Mouse (Mus musculus) liver, embryonic 11.5 days (tissue): ENCODE measurements around the gene Usf3. TPM values are rescaled to one million over a fixed set of nuclear protein-coding genes. Genes with fewer than 3 reads are reported as not detected.

ENCODE experiments used
- ATAC-seq: fragments of 200-750 bp; cut with Nextera tagmentation; replicated peaks from 2 replicates; pipeline ENCODE4 v1.8.0; 2017; ENCODE audit warnings: moderate number of reproducible peaks, mild to moderate bottlenecking, moderate TSS enrichment, moderate library complexity; ENCODE audit not compliant: low FRiP score
- DNase-seq: peaks from one replicate; pipeline ENCODE4 v3.0.0-alpha.2; 2017; ENCODE audit warnings: low spot score
- H3K27ac ChIP-seq: fragments of 300-500 bp; sonication (generic); 2 replicates; pipeline ENCODE4 v1.5.1; 2014; ENCODE audit warnings: mild to moderate bottlenecking, low read depth, low read length, control low read depth
- H3K27me3 ChIP-seq: fragments of 300-500 bp; sonication (generic); replicated peaks from 2 replicates; pipeline ENCODE4 v1.6.1; 2014; ENCODE audit warnings: low read length, mixed read lengths; ENCODE audit not compliant: control insufficient read depth, insufficient read depth
- H3K36me3 ChIP-seq: fragments of 300-500 bp; sonication (generic); 2 replicates; pipeline ENCODE4 v1.6.1; 2014; ENCODE audit warnings: mild to moderate bottlenecking, low read length, moderate library complexity, mixed read lengths; ENCODE audit not compliant: control insufficient read depth, insufficient read depth
- H3K4me1 ChIP-seq: fragments of 300-500 bp; sonication (generic); replicated peaks from 2 replicates; pipeline ENCODE4 v1.6.1; 2014; ENCODE audit warnings: low read length, mixed read lengths; ENCODE audit not compliant: control insufficient read depth, insufficient read depth
- H3K4me2 ChIP-seq: fragments of 300-500 bp; sonication (generic); 2 replicates; pipeline ENCODE4 v1.6.1; 2014; ENCODE audit warnings: mild to moderate bottlenecking, control low read depth, moderate library complexity
- H3K4me3 ChIP-seq: fragments of 300-500 bp; sonication (generic); 2 replicates; pipeline ENCODE4 v1.5.1; 2014; ENCODE audit warnings: low read depth, low read length, control low read depth
- H3K9ac ChIP-seq: fragments of 300-500 bp; sonication (generic); 2 replicates; pipeline ENCODE4 v1.6.1; 2014; ENCODE audit warnings: low read depth, low read length, control low read depth
- H3K9me3 ChIP-seq: fragments of 300-500 bp; sonication (generic); 2 replicates; pipeline ENCODE4 v1.6.1; 2016; ENCODE audit warnings: low read length, inconsistent platforms, mixed read lengths; ENCODE audit not compliant: control insufficient read depth
- WGBS: fragments of 180-500 bp; shearing (Covaris S2); extraction: QIAGEN DNeasy Blood & Tissue Kit; methylation state at CpG from one replicate; pipeline ENCODE4 v1.1.7; 2014; 5-methylcytosine and 5-hydroxymethylcytosine counted together
- polyA plus RNA-seq: library from polyadenylated mRNA; unstranded; fragments of >200 nt; fragmentation: Nextera tagmentation; extraction: Ambion mirVana; gene quantifications from 2 replicates; pipeline ENCODE4 v1.2.1, GENCODE M21; 2014

Usf3 gene
- 5.7 and 5.8 TPM in 2 replicates for polyA plus RNA-seq

GRCm38 (mm10) chr16:44173155-44173941 is at the start of gene Usf3:
Usf3 (plus strand) TSS chr16:44173246.
- Histone ChIP-seq H3K4me2 (peak within 1 kb of the TSS; percentile 85), H3K4me3 (peak within 1 kb of the TSS; percentile 95), H3K36me3 (0 out of 2 replicates have a peak, but pooled peaks cover 2% of the 10 kb centered on the region), H3K9ac (peak within 1 kb of the TSS; percentile 97), H3K27me3 (no peaks in the 10 kb centered on the region), H3K9me3 (no peaks in the 10 kb centered on the region), H3K4me1 (peaks cover 26% of the 10 kb centered on the region), H3K27ac (peak within 1 kb of the TSS; percentile 97)
- DNase-seq (peak; percentile 73), ATAC-seq (peak; percentile 62)
- under 1% methylated on average over 45 of the region's 77 CpGs for WGBS

GRCm38 (mm10) chr16:44123786-44124185 is 49.3 kb upstream of the Usf3 start:
- Histone ChIP-seq H3K9ac (no peak overlapping the region), H3K4me2 (no peak overlapping the region), H3K27me3 (no peaks in the 10 kb centered on the region), H3K9me3 (no peaks in the 10 kb centered on the region), H3K36me3 (no peaks in the 10 kb centered on the region), H3K4me1 (no peaks in the 10 kb centered on the region; the same call in 1 of the 2 replicates), H3K27ac (no peak overlapping the region), H3K4me3 (no peak overlapping the region)
- DNase-seq (no peak), ATAC-seq (no peak)
- WGBS: 64% methylated on average over 2 of the region's 2 CpGs

DNA sequence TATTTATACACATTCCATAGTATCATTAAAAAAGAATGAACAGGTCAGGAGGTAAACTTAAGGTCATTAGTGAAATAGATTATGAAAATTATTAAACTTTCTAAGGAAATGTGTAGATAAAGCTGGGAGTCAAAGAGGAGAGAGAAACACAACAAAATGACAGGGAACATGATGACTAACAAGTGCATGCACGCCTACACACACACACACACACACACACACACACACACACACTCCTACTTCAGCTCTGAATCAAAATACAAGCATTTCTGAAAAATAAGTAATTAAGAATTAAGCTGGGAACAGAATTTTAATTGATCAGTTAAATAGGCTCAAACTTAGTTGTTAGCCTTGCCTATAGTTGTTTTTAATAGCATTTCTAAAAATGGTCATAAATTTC is 48.3 kb upstream of the Usf3 start:
- no peak overlapping the region for H3K9ac ChIP-seq
- no peak overlapping the region for H3K4me2 ChIP-seq
- H3K4me3 ChIP-seq: no peak overlapping the region
- H3K9me3 ChIP-seq: no peaks in the 10 kb centered on the region
- H3K27ac ChIP-seq: no peak overlapping the region
- DNase-seq (no peak), ATAC-seq (no peak)
- WGBS: 94% methylated on average over 1 of the region's 1 CpGs
- H3K27me3 ChIP-seq: no peaks in the 10 kb centered on the region
- no peaks in the 10 kb centered on the region for H3K36me3 ChIP-seq
- no peaks in the 10 kb centered on the region; the same call in 1 of the 2 replicates for H3K4me1 ChIP-seq

DNA sequence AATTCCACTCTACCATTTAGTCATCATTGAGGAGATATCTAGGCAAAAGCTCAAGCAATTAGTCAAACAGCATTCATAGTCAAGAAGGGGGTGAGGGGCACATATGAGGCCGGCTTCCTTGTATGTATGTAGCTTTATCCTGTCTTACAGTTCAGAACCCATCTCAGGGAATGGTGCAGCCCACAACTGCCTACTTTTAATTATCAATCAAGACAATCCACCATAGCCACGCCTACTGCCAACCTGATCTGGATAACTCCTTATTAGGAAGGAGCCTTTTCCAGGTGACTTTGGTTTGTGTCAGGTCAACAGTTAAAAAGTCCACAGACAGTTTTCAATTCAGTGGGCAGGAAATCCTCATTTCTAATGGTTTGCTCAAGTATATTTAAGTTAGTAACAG is 47.6 kb upstream of the Usf3 start:
- Histone ChIP-seq H3K4me3 (no peak overlapping the region), H3K4me1 (no peaks in the 10 kb centered on the region; the same call in 1 of the 2 replicates), H3K9ac (no peak overlapping the region), H3K27me3 (no peaks in the 10 kb centered on the region), H3K27ac (no peak overlapping the region), H3K9me3 (no peaks in the 10 kb centered on the region), H3K36me3 (no peaks in the 10 kb centered on the region), H3K4me2 (no peak overlapping the region)
- 85% methylated on average over 2 of the region's 2 CpGs for WGBS
- ATAC-seq (no peak), DNase-seq (no peak)

GRCm38 (mm10) chr16:44126437-44126836 is 46.6 kb upstream of the Usf3 start:
- DNase-seq: no peak
- 91% methylated on average over 4 of the region's 4 CpGs for WGBS
- Histone ChIP-seq H3K27ac (no peak overlapping the region), H3K27me3 (no peaks in the 10 kb centered on the region), H3K36me3 (no peaks in the 10 kb centered on the region), H3K4me1 (no peaks in the 10 kb centered on the region; the same call in 1 of the 2 replicates), H3K4me2 (no peak overlapping the region), H3K9me3 (no peaks in the 10 kb centered on the region), H3K4me3 (no peak overlapping the region), H3K9ac (no peak overlapping the region)
- no peak for ATAC-seq

- no peaks in the 10 kb centered on the region for H3K9me3 ChIP-seq
- ATAC-seq (no peak), DNase-seq (no peak)
- no peak overlapping the region for H3K27ac ChIP-seq
- WGBS: 80% methylated on average over 4 of the region's 4 CpGs
- no peaks in the 10 kb centered on the region for H3K27me3 ChIP-seq
- no peak overlapping the region for H3K4me2 ChIP-seq
- H3K9ac ChIP-seq: no peak overlapping the region
- H3K36me3 ChIP-seq: no peaks in the 10 kb centered on the region
- H3K4me1 ChIP-seq: no peaks in the 10 kb centered on the region
- no peak overlapping the region for H3K4me3 ChIP-seq
Observed at GRCm38 (mm10) chr16:44132300-44132699, 40.7 kb upstream of the Usf3 start.

DNA sequence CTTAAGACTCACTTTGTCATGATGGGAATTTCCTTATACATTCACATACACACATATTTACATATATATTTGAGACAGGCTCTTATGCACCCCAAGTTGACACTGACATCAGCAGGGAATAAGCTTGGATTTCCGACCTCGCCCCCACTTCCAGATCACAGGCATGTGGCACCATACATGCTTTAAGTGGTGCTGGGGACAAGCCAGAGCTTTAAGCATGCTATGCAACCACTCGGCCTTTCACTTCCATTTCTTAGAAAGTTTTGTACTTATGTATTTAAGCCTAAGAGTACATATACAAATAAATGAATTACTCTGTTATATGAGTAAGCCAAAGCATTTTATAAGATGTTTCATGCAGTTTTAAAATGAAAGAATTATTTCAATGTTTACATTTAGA is 39.9 kb upstream of the Usf3 start:
- H3K9ac ChIP-seq: no peak overlapping the region
- H3K4me3 ChIP-seq: no peak overlapping the region
- no peaks in the 10 kb centered on the region for H3K27me3 ChIP-seq
- no peak overlapping the region for H3K27ac ChIP-seq
- DNase-seq: no peak
- no peak overlapping the region for H3K4me2 ChIP-seq
- H3K9me3 ChIP-seq: no peaks in the 10 kb centered on the region
- no peaks in the 10 kb centered on the region for H3K36me3 ChIP-seq
- 0 out of 2 replicates have a peak, but pooled peaks cover 6% of the 10 kb centered on the region for H3K4me1 ChIP-seq
- WGBS: 79% methylated on average over 3 of the region's 3 CpGs
- ATAC-seq: no peak

GRCm38 (mm10) chr16:44136511-44137021 is 36.5 kb upstream of the Usf3 start:
- Histone ChIP-seq H3K27me3 (no peaks in the 10 kb centered on the region), H3K9ac (no peak overlapping the region), H3K4me1 (peaks cover 8% of the 10 kb centered on the region; the same call in 1 of the 2 replicates), H3K36me3 (no peaks in the 10 kb centered on the region), H3K4me3 (no peak overlapping the region), H3K9me3 (no peaks in the 10 kb centered on the region), H3K27ac (no peak overlapping the region), H3K4me2 (no peak overlapping the region)
- WGBS: 84% methylated on average over 6 of the region's 6 CpGs
- no peak for ATAC-seq
- DNase-seq: no peak
